Mouse (Mus musculus) urinary bladder, postnatal 4 days (tissue): ENCODE measurements around the gene Rpgrip1l.
A peak's percentile ranks its signal among the peaks of the same experiment; 100 is the strongest.

Source experiments
- DNase-seq, 2 experiments: peaks; one replicate each; pipeline ENCODE4 v3.0.0; 2021 to 2022; ENCODE audit warnings: low spot score in 2 of 2

The Rpgrip1l gene

GRCm38 (mm10) chr8:91276337-91276736, 36.7 kb downstream of the Rpgrip1l start:
- DNase-seq, result no peak

GRCm38 (mm10) chr8:91273493-91273892, 39.6 kb downstream of the Rpgrip1l start:
- no peak for DNase-seq

- no peak for DNase-seq
Observed at GRCm38 (mm10) chr8:91269374-91269958, 43.6 kb downstream of the Rpgrip1l start.

GRCm38 (mm10) chr8:91264564-91264963, 48.5 kb downstream of the Rpgrip1l start:
- no peak for DNase-seq

- DNase-seq, result no peak
Observed at GRCm38 (mm10) chr8:91263939-91264338, 49.1 kb downstream of the Rpgrip1l start.

GRCm38 (mm10) chr8:91261598-91261997, 51.5 kb downstream of the Rpgrip1l start:
- no peak for DNase-seq

- no peak for DNase-seq
Observed at GRCm38 (mm10) chr8:91250966-91251365, 62.1 kb downstream of the Rpgrip1l start.

GRCm38 (mm10) chr8:91249758-91250466, 63.1 kb downstream of the Rpgrip1l start:
- no peak for DNase-seq

GRCm38 (mm10) chr8:91245821-91246454, 67.1 kb downstream of the Rpgrip1l start:
- no peak for DNase-seq

- DNase-seq, result no peak
Observed at GRCm38 (mm10) chr8:91242721-91243120, 70.3 kb downstream of the Rpgrip1l start.

GRCm38 (mm10) chr8:91241873-91242519, 71.1 kb downstream of the Rpgrip1l start:
- no peak for DNase-seq

GRCm38 (mm10) chr8:91241371-91241770, 71.7 kb downstream of the Rpgrip1l start:
- DNase-seq, result no peak

GRCm38 (mm10) chr8:91237191-91237590, 75.9 kb downstream of the Rpgrip1l start:
- DNase-seq, result no peak

- DNase-seq, result no peak
Observed at GRCm38 (mm10) chr8:91234097-91234496, 79.0 kb downstream of the Rpgrip1l start.

- DNase-seq, result peak in 1 of 2 experiments; percentile 18
Observed at GRCm38 (mm10) chr8:91227421-91227841, 85.6 kb downstream of the Rpgrip1l start.

GRCm38 (mm10) chr8:91224227-91224626, 88.8 kb downstream of the Rpgrip1l start:
- DNase-seq, result no peak

- DNase-seq, result no peak
Observed at GRCm38 (mm10) chr8:91221841-91222240, 91.2 kb downstream of the Rpgrip1l start.

- DNase-seq, result no peak
Observed at GRCm38 (mm10) chr8:91218271-91218670, 94.8 kb downstream of the Rpgrip1l start.

GRCm38 (mm10) chr8:91217062-91217905, 95.8 kb downstream of the Rpgrip1l start:
- no peak for DNase-seq

GRCm38 (mm10) chr8:91214287-91214686, 98.8 kb downstream of the Rpgrip1l start:
- DNase-seq, result no peak

GRCm38 (mm10) chr8:91212948-91213347, 100.1 kb downstream of the Rpgrip1l start:
- no peak for DNase-seq

- no peak for DNase-seq
Observed at GRCm38 (mm10) chr8:91209658-91210057, 103.4 kb downstream of the Rpgrip1l start.
